Mouse (Mus musculus) left cerebral cortex, adult 8-10 months (tissue): ENCODE results near the gene Schip1. TPM values are rescaled to one million over a fixed set of nuclear protein-coding genes. Genes with fewer than 3 reads are reported as not detected.

Experiments used
- DNase-seq, 2 experiments: peaks; one replicate each; pipeline ENCODE4 v3.0.0; 2022; ENCODE audit warnings: low spot score in 2 of 2
- total RNA-seq, 4 experiments: library from RNA; stranded (reverse); gene quantifications; 2 replicates each; pipeline ENCODE4 v1.2.4; 2022

The Schip1 gene
- total RNA-seq, 4 experiments from 2014 or later = 173 to 196 (median 186) TPM

DNA sequence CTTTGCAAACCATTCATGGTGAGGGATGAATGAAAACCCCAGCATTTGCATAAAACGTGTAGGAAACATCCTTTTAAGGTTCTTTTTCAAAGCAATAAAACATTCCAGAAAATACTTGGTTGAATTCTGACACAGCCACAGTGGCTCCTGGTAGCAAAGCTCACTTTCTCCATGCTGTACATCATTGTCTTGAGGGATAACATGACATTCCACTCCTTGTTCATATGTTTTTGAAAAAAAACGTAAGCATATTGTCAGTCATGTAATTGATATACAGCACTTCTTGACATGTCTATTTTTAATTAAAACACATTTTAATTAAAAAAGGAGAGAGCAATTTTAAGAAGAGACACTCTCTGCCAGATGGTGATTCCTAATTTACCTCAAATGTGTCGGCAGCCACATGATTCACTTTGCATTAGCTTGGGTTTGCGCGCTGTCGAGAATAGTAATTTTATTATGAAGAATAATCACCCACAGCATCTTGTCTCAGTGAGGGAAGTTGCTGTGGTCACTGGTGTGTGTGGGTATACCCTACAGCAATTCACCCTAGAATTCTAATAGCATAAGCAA lies 61.8 kb downstream of the Schip1 start:
- no peak for DNase-seq

- DNase-seq = no peak
These were observed 65.8 kb downstream of the Schip1 start for GRCm38 (mm10) chr3:68130386-68130785.

GRCm38 (mm10) chr3:68138833-68139627 lies 74.4 kb downstream of the Schip1 start:
- DNase-seq = no peak

DNA sequence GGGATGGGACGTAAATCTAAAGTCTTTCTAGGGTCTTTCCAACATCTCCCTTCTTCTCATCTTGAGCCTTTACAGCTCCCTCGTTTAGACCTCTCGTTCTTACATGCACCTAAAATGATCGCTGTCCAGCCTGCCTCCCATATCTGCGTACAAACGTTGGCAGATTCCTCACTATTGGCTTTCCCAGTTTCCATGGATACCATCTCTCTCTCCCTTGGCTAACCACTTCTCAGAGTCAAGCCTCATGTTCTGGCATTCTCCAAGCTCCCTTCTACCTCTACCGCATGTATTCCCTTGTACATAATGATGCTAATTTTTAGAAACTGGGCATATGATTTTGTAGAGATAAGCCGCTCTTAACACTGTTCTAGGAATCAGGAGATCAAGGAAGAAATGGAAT lies 86.1 kb downstream of the Schip1 start:
- DNase-seq = no peak

DNA sequence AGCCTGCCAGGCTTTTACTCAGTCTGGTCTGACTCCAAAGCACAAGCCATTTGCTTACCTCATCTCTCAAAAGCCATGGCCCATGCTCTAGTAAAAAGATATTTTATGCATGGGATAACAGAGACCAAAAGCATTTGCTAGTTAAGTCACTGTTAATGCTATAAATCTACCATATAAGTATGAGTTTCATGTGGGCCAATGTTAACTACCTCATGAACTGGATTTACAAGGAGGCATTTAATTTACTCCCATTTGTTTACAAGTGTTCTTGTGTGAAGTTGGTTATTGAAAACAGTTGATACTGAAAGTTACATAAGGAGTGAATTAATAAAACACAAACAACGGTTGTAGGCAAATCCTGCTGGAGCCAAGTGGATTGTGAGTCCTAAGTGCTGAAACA lies 95.6 kb downstream of the Schip1 start:
- no peak for DNase-seq

DNA sequence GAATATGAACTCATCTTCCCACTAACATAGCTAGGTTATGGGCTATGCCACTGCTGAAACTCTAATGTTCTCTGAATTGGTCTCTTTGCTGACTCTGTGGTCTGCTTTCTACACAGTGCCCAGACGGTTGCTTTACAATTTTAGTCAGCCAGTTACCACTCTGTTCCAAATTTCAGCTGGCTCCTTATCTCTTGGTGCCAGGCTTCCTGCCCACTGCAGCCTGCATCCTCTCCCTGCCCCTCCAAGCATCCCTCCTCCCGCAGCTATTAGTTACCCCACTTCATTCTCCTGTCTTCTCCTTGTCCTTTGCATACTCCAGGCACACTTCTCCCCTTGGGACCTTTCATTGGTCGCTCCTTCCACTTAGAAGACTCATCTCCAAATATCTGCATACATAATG lies 96.2 kb downstream of the Schip1 start:
- no peak for DNase-seq

GRCm38 (mm10) chr3:68178248-68178647 lies 113.6 kb downstream of the Schip1 start:
- DNase-seq = no peak

DNA sequence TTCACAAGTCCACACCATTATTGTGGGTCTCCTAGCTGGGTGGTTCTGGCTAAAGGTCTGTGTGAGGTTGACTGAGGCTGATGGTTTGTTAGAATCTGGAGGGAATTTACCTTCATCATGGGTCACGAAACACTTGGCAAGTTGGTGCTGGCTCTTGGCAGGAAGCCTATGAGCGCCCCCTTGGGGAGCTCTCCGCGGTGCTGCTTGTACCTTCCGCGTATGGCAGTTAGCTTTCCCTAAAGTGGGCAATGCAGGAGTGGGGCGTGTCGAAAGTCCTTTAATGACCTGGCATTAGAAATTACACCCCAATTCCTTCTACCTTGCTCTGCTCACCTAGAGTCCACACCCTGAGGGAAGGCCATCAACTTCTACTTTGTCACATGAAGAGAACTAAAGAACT lies 122.9 kb downstream of the Schip1 start:
- DNase-seq = no peak

DNA sequence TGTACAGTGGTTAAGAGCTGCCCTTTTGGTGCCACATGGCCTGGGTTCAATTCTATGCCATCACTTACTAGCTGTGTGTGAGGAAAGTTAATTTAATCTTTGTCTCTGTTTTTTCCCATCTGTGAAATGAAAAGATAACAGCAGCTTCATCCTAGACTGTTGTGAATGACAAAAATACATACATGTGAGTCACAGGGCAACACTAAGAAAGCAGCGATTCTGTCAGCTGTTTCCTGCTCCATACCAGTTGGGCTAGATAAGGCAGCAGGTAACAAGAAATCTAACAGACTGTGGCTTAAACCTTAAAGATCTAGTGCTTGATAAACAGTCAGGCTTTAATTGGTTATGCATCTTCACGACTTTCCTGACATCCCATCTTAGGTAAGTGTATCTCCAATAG lies 124.5 kb downstream of the Schip1 start:
- no peak for DNase-seq

DNA sequence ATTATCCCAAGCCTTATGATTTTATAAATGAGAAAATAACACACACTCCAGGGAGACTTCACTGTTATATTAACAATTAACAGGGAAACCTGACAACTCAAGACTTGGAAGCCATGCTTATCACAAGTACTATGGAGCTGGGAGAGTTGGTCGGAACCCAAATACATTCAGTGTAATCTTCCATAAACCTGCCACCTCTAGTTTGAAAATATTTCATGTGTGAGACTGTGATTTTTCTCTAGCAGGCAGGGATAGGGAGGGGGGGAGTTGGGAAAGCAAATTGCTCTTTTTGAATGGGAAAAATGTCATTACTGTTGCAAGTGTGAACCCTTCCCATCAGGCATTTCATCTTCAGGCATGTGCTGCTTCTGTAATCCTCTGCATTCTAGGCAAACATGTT lies 132.3 kb downstream of the Schip1 start:
- DNase-seq = no peak

DNA sequence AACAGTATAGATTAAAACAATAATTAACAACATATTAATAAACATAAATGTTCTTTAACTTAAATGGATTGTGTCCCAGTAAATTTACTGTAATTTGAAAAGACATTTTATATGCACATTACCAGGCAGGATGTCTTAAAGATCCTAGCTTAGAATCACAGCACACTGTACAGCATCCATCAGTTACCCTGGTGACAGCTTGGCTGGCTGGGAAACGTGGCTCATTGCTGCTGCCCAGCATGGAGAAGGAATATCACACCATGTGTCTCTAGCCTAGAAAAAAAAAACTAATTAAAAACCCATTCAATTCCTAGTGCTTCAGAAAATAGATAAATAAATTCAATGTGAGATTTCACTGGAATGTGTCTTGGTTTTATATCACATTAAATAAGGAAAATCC lies 136.6 kb downstream of the Schip1 start:
- no peak for DNase-seq

GRCm38 (mm10) chr3:68202162-68202902 lies 137.7 kb downstream of the Schip1 start:
- no peak for DNase-seq

DNA sequence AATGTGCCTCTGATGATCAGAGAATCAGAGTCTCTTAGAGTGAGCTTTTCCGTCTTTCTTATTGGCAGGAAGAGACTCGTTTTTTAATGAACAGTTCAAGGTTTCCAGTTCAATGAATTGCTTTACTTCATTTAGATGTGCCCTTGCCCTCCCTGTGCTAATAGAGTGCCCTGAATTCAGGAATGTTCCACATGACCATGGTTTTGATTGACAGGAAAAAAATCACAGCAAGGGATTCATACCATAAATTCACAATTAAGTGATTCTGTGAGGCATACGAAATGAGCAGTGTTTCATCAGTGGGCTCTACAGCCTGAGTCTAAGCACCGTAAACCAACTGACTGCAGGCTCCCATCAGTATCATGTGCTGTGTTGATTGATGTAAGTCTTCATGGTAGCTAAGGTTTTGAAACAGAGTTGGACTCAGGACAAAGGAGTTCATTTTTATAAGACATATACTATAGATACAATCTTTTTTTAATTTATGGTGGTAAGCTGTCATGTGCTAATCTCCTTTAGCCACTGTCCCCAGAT lies 139.4 kb downstream of the Schip1 start:
- no peak for DNase-seq

DNA sequence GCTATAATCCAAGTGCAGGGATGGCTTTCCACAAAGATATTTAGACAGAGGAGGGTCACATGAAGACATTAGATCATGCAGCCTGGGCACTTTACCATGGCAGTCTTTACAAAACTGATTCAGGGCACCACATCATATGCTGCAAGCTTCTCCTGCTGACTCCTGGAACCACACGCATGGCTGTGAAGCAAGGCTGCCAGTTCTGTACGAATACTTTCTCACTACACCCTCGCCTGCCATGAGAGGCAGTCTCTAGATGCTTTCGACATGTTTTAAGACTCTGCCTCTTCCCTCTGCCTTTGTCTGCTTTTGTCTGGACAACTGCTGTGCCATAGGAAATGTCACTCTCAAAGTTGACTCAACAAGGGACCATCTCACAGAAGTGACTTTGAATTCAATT lies 145.8 kb downstream of the Schip1 start:
- DNase-seq = no peak

- no peak for DNase-seq
These were observed 156.8 kb downstream of the Schip1 start for GRCm38 (mm10) chr3:68221452-68221851.

GRCm38 (mm10) chr3:68239887-68240286 lies 175.3 kb downstream of the Schip1 start:
- DNase-seq = no peak

DNA sequence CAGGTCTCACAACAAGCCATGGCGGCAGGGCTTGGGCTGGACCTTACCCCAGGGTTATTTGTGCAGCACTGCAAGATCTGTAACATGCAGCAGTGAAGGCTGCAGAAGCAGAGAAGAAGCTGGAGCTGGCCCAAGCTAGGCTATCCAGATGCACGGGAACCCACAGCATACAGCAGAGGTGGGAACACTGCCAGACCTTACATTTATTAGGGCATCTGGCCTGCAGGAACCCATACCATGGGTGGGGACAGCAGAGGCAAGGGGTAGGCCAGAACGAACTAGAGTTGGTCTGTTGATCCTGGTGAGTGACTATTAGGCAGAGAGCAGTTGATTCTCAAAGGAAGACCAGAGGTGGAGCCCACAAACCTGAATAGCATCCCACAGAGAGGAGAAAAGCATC lies 178.6 kb downstream of the Schip1 start:
- DNase-seq = no peak

DNA sequence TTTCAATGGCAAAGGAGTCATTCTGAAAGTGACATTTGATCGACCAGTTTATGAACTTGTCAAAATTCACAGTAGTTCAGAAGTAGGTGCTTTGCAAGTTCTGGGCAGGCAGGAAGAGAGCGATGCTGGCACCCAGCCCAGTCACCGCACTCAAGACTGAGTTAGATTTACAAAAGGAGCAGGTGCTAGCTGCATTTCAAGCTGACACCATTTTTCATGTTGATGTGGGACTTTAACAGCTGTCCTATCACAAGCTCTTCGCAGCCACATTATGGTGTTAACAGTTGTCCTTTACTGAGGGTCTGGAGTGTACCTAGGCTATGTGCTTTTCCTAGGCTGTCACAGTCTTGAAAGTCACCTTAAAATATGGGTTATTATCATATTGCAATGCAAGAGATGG lies 181.6 kb downstream of the Schip1 start:
- no peak for DNase-seq

DNA sequence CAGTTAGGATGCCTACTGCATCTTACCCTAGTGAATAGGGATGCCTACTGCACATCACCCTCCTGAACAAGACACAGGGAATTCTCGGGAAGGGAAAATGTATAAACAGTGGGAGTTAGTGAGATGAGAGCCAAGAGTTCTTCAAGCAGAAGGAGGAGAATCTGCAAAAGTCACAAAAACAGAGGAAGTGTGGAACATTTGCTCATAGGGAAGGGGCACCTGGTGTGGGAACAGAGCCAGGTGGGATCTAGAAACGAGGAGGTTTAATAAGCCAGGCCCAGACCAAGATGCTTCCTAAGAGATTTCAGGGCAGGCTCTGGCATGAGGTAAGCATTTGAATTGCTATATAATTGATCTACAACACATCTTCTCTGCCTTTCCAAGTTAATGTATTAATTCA lies 186.0 kb downstream of the Schip1 start:
- DNase-seq = no peak

DNA sequence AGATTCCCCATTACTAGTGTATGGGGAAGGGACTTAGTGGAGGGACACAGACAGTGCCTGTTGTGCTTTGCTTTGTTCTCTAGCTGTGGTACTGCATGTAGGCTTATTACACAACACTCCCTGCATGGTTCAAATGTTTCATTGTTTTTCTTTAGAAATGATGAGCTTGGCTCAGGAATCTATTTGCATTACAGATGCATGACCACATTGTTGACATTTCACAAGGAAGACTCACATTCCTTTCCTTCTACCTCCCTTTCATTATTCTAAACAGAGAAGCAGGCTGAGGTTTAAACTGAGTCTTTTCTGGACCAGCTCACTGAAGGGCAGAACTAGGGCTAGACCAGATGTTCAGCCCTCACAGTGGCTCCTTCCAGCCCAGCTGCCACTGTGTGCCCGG lies 187.7 kb downstream of the Schip1 start:
- no peak for DNase-seq

GRCm38 (mm10) chr3:68262304-68262703 lies 197.7 kb downstream of the Schip1 start:
- DNase-seq = no peak

- no peak for DNase-seq
These were observed 203.3 kb downstream of the Schip1 start for GRCm38 (mm10) chr3:68267905-68268304.
